Mouse (Mus musculus) embryo, embryonic 9.5 days (tissue): ENCODE measurements around the gene Olfr281.

Experiments
- DNase-seq: peaks from one replicate; pipeline ENCODE4 v3.0.0-alpha.2; 2017; ENCODE audit errors: extremely low spot score

Gene Olfr281

GRCm38 (mm10) chr15:98483907-98484886, 31.8 kb downstream of the Olfr281 start:
- peak; percentile 6 for DNase-seq

GRCm38 (mm10) chr15:98486433-98487021, 34.1 kb downstream of the Olfr281 start:
- DNase-seq, result no peak

- no peak for DNase-seq
Measured at GRCm38 (mm10) chr15:98491332-98491731, 38.9 kb downstream of the Olfr281 start.

GRCm38 (mm10) chr15:98492102-98492501, 39.7 kb downstream of the Olfr281 start, which contains the start of gene Olfr279:
Olfr279 (plus strand) TSS chr15:98492402.
- DNase-seq, result no peak

- DNase-seq, result no peak
Measured at GRCm38 (mm10) chr15:98497631-98498030, 45.2 kb downstream of the Olfr281 start.

GRCm38 (mm10) chr15:98503317-98503716, 50.9 kb downstream of the Olfr281 start:
- DNase-seq, result no peak

- DNase-seq, result peak; percentile 75
Measured at GRCm38 (mm10) chr15:98504514-98504913, 52.1 kb downstream of the Olfr281 start.

GRCm38 (mm10) chr15:98506253-98506957, 54.0 kb downstream of the Olfr281 start:
- DNase-seq, result no peak

GRCm38 (mm10) chr15:98507321-98507720, 54.9 kb downstream of the Olfr281 start:
- DNase-seq, result no peak

- DNase-seq, result no peak
Measured at GRCm38 (mm10) chr15:98509387-98509786, 57.0 kb downstream of the Olfr281 start.
